Mouse (Mus musculus) thymus, adult 2 months (tissue): ENCODE measurements at regions not wholly inside any gene's neighbourhood (a gene's known extent, or its start where the extent isn't known, plus 50 kb on each side); places are given as distances from the start of the nearest gene placed in this dataset.
A peak's percentile ranks its signal among the peaks of the same experiment; 100 is the strongest.

Experiments
- DNase-seq: peaks from one replicate; pipeline ENCODE4 v3.0.0; 2021
- H3K27ac ChIP-seq: fragments of 200-500 bp; 2 replicates; pipeline ENCODE4 v1.5.1; 2012; ENCODE audit warnings: low read length, control low read depth; ENCODE audit not compliant: control insufficient read depth, insufficient read depth
- H3K27me3 ChIP-seq: fragments of 200-500 bp; 2 replicates; pipeline ENCODE4 v1.6.1; 2012; ENCODE audit warnings: mild to moderate bottlenecking, low read length, moderate library complexity, mixed read lengths; ENCODE audit not compliant: control insufficient read depth, insufficient read depth
- H3K36me3 ChIP-seq: fragments of 200-500 bp; 2 replicates; pipeline ENCODE4 v1.6.1; 2012; ENCODE audit warnings: mild to moderate bottlenecking, low read length, moderate library complexity; ENCODE audit not compliant: control insufficient read depth, insufficient read depth
- H3K4me1 ChIP-seq: fragments of 200-500 bp; replicated peaks from 2 replicates; pipeline ENCODE4 v1.6.1; 2012; ENCODE audit warnings: low read length; ENCODE audit not compliant: control insufficient read depth, insufficient read depth
- H3K4me3 ChIP-seq: fragments of 200-500 bp; 2 replicates; pipeline ENCODE4 v1.5.1; 2012; ENCODE audit warnings: mild to moderate bottlenecking, low read length, control low read depth, moderate library complexity; ENCODE audit not compliant: control insufficient read depth, insufficient read depth
- CTCF ChIP-seq: fragments of 200-500 bp; IDR thresholded peaks from 2 replicates; pipeline ENCODE4 v1.5.1; 2012; ENCODE audit warnings: mild to moderate bottlenecking, control low read depth, low read length, moderate library complexity, borderline replicate concordance; ENCODE audit not compliant: control insufficient read depth, poor library complexity, insufficient read depth; ENCODE audit errors: extremely low read depth
- POLR2A ChIP-seq: fragments of 200-500 bp; IDR thresholded peaks from 2 replicates; pipeline ENCODE4 v1.6.1; 2012; ENCODE audit warnings: mild to moderate bottlenecking, low read length, control low read depth, moderate library complexity; ENCODE audit not compliant: control insufficient read depth, poor library complexity, insufficient read depth; ENCODE audit errors: extremely low read depth
- WGBS: fragments of 180-500 bp; shearing (Covaris S2); methylation state at CpG from one replicate; pipeline ENCODE4 v1.1.7; 2018; 5-methylcytosine and 5-hydroxymethylcytosine counted together

DNA sequence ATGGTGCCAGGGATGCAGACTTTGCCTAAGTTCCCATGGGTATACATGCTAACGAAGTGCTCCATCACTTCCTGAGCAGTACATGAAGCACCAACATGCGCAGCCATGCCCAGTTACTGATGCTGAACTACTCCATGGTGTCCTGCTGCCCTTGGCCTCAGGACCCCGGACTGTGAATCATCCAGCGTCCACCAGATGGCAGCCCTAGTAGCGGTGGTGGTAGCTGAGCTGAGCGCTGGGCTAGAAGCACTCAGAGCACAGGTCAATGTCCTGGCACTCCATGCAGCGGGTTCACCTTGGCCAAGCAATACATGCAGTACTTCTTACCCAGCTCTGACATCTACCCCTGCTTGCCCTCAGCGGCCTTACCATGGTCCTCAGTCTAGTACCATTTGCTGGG, 57.1 kb upstream of the Syn3 start:
- peak; percentile 7 for DNase-seq
- H3K36me3 ChIP-seq = no peaks in the 10 kb centered on the region

More for the DNA sequence above, 57.1 kb upstream of the Syn3 start:
- no peaks in the 10 kb centered on the region for H3K27me3 ChIP-seq
- no peak overlapping the region for H3K4me3 ChIP-seq
- TF ChIP-seq CTCF = no peak
- TF ChIP-seq POLR2A = no peak
- no peaks in the 10 kb centered on the region for H3K4me1 ChIP-seq
- WGBS = 62% methylated on average over 8 of the region's 8 CpGs
- H3K27ac ChIP-seq = no peak overlapping the region
